Mouse (Mus musculus) liver, embryonic 14.5 days (tissue): Measurements from ENCODE around the gene Limk1.

ENCODE experiments used
- CTCF ChIP-seq: IDR thresholded peaks from 2 replicates; pipeline ENCODE4 v1.5.1; 2016; ENCODE audit warnings: antibody characterized with exemption, low read depth, control low read depth
- EP300 ChIP-seq: IDR thresholded peaks from 2 replicates; pipeline ENCODE4 v1.6.1; 2016; ENCODE audit warnings: antibody characterized with exemption, low read depth

- TF ChIP-seq CTCF (peak; percentile 88), EP300 (no peak)
Measured at GRCm38 (mm10) chr5:134650926-134651325, 37.5 kb downstream of the Limk1 start.
